Mouse (Mus musculus) embryo, embryonic 9.5 days (tissue): Measurements from ENCODE around the gene Gbe1.

Experiments
- DNase-seq: peaks from one replicate; pipeline ENCODE4 v3.0.0-alpha.2; 2017; ENCODE audit errors: extremely low spot score

Gene Gbe1

DNA sequence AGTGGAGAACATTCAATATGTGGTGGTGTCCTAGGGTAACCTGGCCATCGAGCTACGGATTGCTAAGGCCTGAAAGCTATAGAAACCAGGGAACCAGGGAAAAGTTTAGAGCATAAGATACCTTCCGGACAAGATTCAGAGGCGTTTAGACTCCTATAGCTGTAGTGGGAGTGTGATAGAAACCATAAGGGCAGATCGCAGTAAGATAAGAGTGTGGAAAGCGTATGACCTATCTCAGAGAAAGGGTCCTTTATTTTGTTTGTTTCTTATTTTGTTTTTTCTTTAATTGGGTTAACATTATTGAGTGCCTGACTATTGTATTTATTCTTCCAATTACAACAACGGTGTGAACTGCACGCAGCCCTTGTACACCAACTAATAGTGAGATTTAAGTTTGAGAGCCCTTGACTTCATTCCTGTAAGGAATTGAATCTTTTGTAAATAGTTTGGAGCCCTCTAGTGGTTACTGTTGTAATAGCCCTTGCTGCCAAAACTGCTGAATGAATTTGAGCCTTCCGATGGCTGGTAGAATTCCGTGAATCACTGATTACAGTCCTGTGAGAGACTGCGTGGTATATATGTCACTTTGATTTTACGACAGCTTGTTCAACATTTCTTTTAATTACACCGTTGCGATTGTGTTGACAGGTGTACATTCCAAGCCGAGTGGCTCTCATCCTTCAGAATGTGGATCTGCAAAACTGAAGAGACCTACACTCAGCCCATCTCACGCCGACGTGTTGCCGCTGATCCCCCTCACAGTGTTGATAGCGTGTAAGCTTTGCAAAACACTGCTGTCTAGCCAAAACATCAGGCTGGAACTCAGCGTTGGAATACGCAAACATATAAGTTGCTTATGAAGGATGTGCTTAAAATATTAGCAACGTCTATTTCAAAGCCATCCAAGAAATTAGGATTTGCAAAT is 254.9 kb downstream of the Gbe1 start:
- peak; percentile 61 for DNase-seq

DNA sequence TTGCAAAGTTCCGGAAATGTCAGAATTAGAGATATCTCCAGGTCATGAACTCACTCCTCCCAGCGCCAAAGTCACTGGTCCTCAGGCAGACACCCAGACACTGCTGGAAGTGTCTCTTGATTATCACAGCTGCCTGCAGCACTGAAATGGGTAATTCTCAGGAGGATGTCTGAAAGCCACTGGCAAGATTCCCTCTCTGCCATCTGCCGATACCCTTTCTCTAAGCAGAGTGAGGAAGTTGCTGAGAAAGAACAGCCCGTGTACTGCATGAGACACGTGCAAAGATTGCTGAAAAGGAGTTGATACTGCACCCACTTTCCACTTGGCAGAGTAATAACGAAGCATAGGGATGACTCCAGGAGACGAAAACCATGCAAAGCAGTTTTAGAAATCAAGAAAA is 272.2 kb downstream of the Gbe1 start:
- DNase-seq = no peak

- DNase-seq = no peak
These were observed 288.6 kb downstream of the Gbe1 start for GRCm38 (mm10) chr16:70602326-70602725.

DNA sequence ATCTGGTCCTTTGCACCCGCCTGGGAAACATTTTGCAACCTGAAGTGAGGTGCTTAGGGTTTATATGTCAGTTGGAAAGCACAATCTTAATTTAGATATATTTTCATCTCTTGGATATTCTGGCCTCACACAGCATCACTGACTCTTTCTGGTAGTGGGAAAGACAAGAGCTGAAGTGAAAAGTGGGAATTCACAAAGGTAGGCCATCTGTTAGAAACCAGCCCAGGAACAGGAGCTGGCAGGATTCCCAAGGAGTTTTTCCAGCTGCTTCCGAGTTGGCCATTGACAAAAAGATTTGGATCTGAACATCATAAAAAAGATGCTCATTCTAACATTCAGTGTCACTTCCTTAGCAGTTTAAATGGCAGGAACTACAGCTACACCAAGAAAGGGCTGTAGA is 294.6 kb downstream of the Gbe1 start:
- no peak for DNase-seq

- DNase-seq = no peak
These were observed 303.9 kb downstream of the Gbe1 start for GRCm38 (mm10) chr16:70617691-70618090.

GRCm38 (mm10) chr16:70618168-70618567 is 304.4 kb downstream of the Gbe1 start:
- DNase-seq = no peak
